Mouse (Mus musculus): ENCODE results near the gene Cfap97d2. TPM values are rescaled to one million over a fixed set of nuclear protein-coding genes. Genes with fewer than 3 reads are reported as not detected.

Gene Cfap97d2
- polyA plus RNA-seq, 1 experiment = not detected

- Histone ChIP-seq H3K4me1 (ENCODE audit: control insufficient read depth) (no peaks in the 10 kb centered on the region; the same call in 1 of the 2 replicates), H3K9me3 (ENCODE audit: control insufficient read depth, low read length) (no peaks in the 10 kb centered on the region), H3K4me3 (replicated peaks) (no peak overlapping the region), H3K27me3 (ENCODE audit: control insufficient read depth) (no peaks in the 10 kb centered on the region), H3K36me3 (ENCODE audit: control insufficient read depth) (no peaks in the 10 kb centered on the region)
- TF ChIP-seq GATA1 (IDR thresholded peaks at IDR 0.05; ENCODE audit: low read length) (no peak), TAL1 (IDR thresholded peaks at IDR 0.05; ENCODE audit: low read length) (no peak)
Observed at GRCm38 (mm10) chr8:13694735-13695134, 11.0 kb upstream of the Cfap97d2 start.

- TF ChIP-seq TAL1 (IDR thresholded peaks at IDR 0.05; ENCODE audit: low read length) (no peak), GATA1 (IDR thresholded peaks at IDR 0.05; ENCODE audit: low read length) (no peak)
- no peak overlapping the region for H3K4me3 ChIP-seq (replicated peaks)
- no peaks in the 10 kb centered on the region for H3K27me3 ChIP-seq (ENCODE audit: control insufficient read depth)
- no peaks in the 10 kb centered on the region for H3K36me3 ChIP-seq (ENCODE audit: control insufficient read depth)
- H3K9me3 ChIP-seq (ENCODE audit: control insufficient read depth, low read length) = no peaks in the 10 kb centered on the region
- no peaks in the 10 kb centered on the region; the same call in 1 of the 2 replicates for H3K4me1 ChIP-seq (ENCODE audit: control insufficient read depth)
Observed at GRCm38 (mm10) chr8:13695203-13695867, 10.4 kb upstream of the Cfap97d2 start.

GRCm38 (mm10) chr8:13696157-13696556 lies 9.5 kb upstream of the Cfap97d2 start:
- no peak for TF ChIP-seq GATA1 (IDR thresholded peaks at IDR 0.05; ENCODE audit: low read length)
- TF ChIP-seq TAL1 (IDR thresholded peaks at IDR 0.05; ENCODE audit: low read length) = no peak
- no peak overlapping the region for H3K4me3 ChIP-seq (replicated peaks)

GRCm38 (mm10) chr8:13697196-13697595 lies 8.5 kb upstream of the Cfap97d2 start:
- Histone ChIP-seq H3K4me1 (ENCODE audit: control insufficient read depth) (no peaks in the 10 kb centered on the region; the same call in 1 of the 2 replicates), H3K9me3 (ENCODE audit: control insufficient read depth, low read length) (no peaks in the 10 kb centered on the region), H3K27me3 (ENCODE audit: control insufficient read depth) (no peaks in the 10 kb centered on the region), H3K36me3 (ENCODE audit: control insufficient read depth) (no peaks in the 10 kb centered on the region), H3K4me3 (replicated peaks) (no peak overlapping the region)
- TF ChIP-seq GATA1 (IDR thresholded peaks at IDR 0.05; ENCODE audit: low read length) (no peak), TAL1 (IDR thresholded peaks at IDR 0.05; ENCODE audit: low read length) (no peak)

More at GRCm38 (mm10) chr8:13696157-13696556, 9.5 kb upstream of the Cfap97d2 start:
- H3K9me3 ChIP-seq (ENCODE audit: control insufficient read depth, low read length) = no peaks in the 10 kb centered on the region
- H3K27me3 ChIP-seq (ENCODE audit: control insufficient read depth) = no peaks in the 10 kb centered on the region
- no peaks in the 10 kb centered on the region for H3K36me3 ChIP-seq (ENCODE audit: control insufficient read depth)
- no peaks in the 10 kb centered on the region; the same call in 1 of the 2 replicates for H3K4me1 ChIP-seq (ENCODE audit: control insufficient read depth)

GRCm38 (mm10) chr8:13697681-13698080 lies 8.0 kb upstream of the Cfap97d2 start:
- Histone ChIP-seq H3K4me1 (ENCODE audit: control insufficient read depth) (no peaks in the 10 kb centered on the region; the same call in 1 of the 2 replicates), H3K9me3 (ENCODE audit: control insufficient read depth, low read length) (no peaks in the 10 kb centered on the region), H3K36me3 (ENCODE audit: control insufficient read depth) (no peaks in the 10 kb centered on the region), H3K27me3 (ENCODE audit: control insufficient read depth) (no peaks in the 10 kb centered on the region), H3K4me3 (replicated peaks) (no peak overlapping the region)
- TF ChIP-seq GATA1 (IDR thresholded peaks at IDR 0.05; ENCODE audit: low read length) = no peak
- no peak for TF ChIP-seq TAL1 (IDR thresholded peaks at IDR 0.05; ENCODE audit: low read length)

- Histone ChIP-seq H3K9me3 (ENCODE audit: control insufficient read depth, low read length) (no peaks in the 10 kb centered on the region), H3K36me3 (ENCODE audit: control insufficient read depth) (no peaks in the 10 kb centered on the region), H3K27me3 (ENCODE audit: control insufficient read depth) (no peaks in the 10 kb centered on the region), H3K4me3 (replicated peaks) (no peak overlapping the region), H3K4me1 (ENCODE audit: control insufficient read depth) (no peaks in the 10 kb centered on the region; the same call in 1 of the 2 replicates)
- TF ChIP-seq TAL1 (IDR thresholded peaks at IDR 0.05; ENCODE audit: low read length) (no peak), GATA1 (IDR thresholded peaks at IDR 0.05; ENCODE audit: low read length) (no peak)
Observed at GRCm38 (mm10) chr8:13698281-13698680, 7.4 kb upstream of the Cfap97d2 start.

- Histone ChIP-seq H3K27me3 (ENCODE audit: control insufficient read depth) (no peaks in the 10 kb centered on the region), H3K4me3 (replicated peaks) (no peak overlapping the region), H3K9me3 (ENCODE audit: control insufficient read depth, low read length) (no peaks in the 10 kb centered on the region), H3K36me3 (ENCODE audit: control insufficient read depth) (no peaks in the 10 kb centered on the region), H3K4me1 (ENCODE audit: control insufficient read depth) (no peaks in the 10 kb centered on the region; the same call in 1 of the 2 replicates)
- TF ChIP-seq TAL1 (IDR thresholded peaks at IDR 0.05; ENCODE audit: low read length) (no peak), GATA1 (IDR thresholded peaks at IDR 0.05; ENCODE audit: low read length) (no peak)
Observed at GRCm38 (mm10) chr8:13699323-13699949, 6.3 kb upstream of the Cfap97d2 start.

- no peaks in the 10 kb centered on the region for H3K27me3 ChIP-seq (ENCODE audit: control insufficient read depth)
- H3K36me3 ChIP-seq (ENCODE audit: control insufficient read depth) = no peaks in the 10 kb centered on the region
- H3K9me3 ChIP-seq (ENCODE audit: control insufficient read depth, low read length) = no peaks in the 10 kb centered on the region
- H3K4me3 ChIP-seq (replicated peaks) = no peak overlapping the region
- no peak for TF ChIP-seq GATA1 (IDR thresholded peaks at IDR 0.05; ENCODE audit: low read length)
- no peaks in the 10 kb centered on the region; the same call in 1 of the 2 replicates for H3K4me1 ChIP-seq (ENCODE audit: control insufficient read depth)
Observed at GRCm38 (mm10) chr8:13702755-13703154, 2.9 kb upstream of the Cfap97d2 start.

GRCm38 (mm10) chr8:13703756-13704155 lies 1.9 kb upstream of the Cfap97d2 start:
- TF ChIP-seq TAL1 (IDR thresholded peaks at IDR 0.05; ENCODE audit: low read length) (no peak), GATA1 (IDR thresholded peaks at IDR 0.05; ENCODE audit: low read length) (no peak)
- Histone ChIP-seq H3K4me1 (ENCODE audit: control insufficient read depth) (no peaks in the 10 kb centered on the region; the same call in 1 of the 2 replicates), H3K36me3 (ENCODE audit: control insufficient read depth) (no peaks in the 10 kb centered on the region), H3K27me3 (ENCODE audit: control insufficient read depth) (no peaks in the 10 kb centered on the region), H3K9me3 (ENCODE audit: control insufficient read depth, low read length) (no peaks in the 10 kb centered on the region), H3K4me3 (replicated peaks) (no peak overlapping the region)

Measured in erythroblast, embryonic 14.5 days (primary cell).